Mouse (Mus musculus) myocyte (in vitro differentiated cells): Measurements from ENCODE around the gene Dctpp1. TPM values are rescaled to one million over a fixed set of nuclear protein-coding genes. Genes with fewer than 3 reads are reported as not detected.

Experiments
- H3K27me3 ChIP-seq: one replicate; pipeline ENCODE4 v1.6.1; 2011; ENCODE audit not compliant: control insufficient read depth, insufficient read depth, insufficient read length
- H3K36me3 ChIP-seq: one replicate; pipeline ENCODE4 v1.6.1; 2011; ENCODE audit not compliant: control insufficient read depth, insufficient read depth
- H3K4me2 ChIP-seq: one replicate; pipeline ENCODE4 v1.6.1; 2011; ENCODE audit warnings: low read depth, control low read depth
- H3K4me3 ChIP-seq: one replicate; pipeline ENCODE4 v1.5.1; 2011; ENCODE audit warnings: mild to moderate bottlenecking, control low read depth, moderate library complexity
- H3K79me2 ChIP-seq: one replicate; pipeline ENCODE4 v1.6.1; 2011; ENCODE audit not compliant: control insufficient read depth, insufficient read depth
- H3ac ChIP-seq: one replicate; pipeline ENCODE4 v1.6.1; 2011; ENCODE audit not compliant: control insufficient read depth, insufficient read length
- CEBPB ChIP-seq: IDR thresholded peaks from 2 replicates; pipeline ENCODE4 v1.6.1; 2011; ENCODE audit warnings: mild to moderate bottlenecking, moderate library complexity; ENCODE audit not compliant: poor library complexity, insufficient read depth, severe bottlenecking
- E2F4 ChIP-seq: IDR thresholded peaks from one replicate; pipeline ENCODE4 v1.6.1; 2011; ENCODE audit warnings: mild to moderate bottlenecking, control low read depth, moderate library complexity; ENCODE audit not compliant: insufficient read depth
- MAX ChIP-seq: IDR thresholded peaks from one replicate; pipeline ENCODE4 v1.6.1; 2011; ENCODE audit warnings: low read depth, mild to moderate bottlenecking, control low read depth
- MYOD1 ChIP-seq, 3 experiments: IDR thresholded peaks; one replicate each; pipeline ENCODE4 v1.6.1; 2011; ENCODE audit warnings: control low read depth in 2 of 3, low read depth in 2 of 3, mild to moderate bottlenecking in 2 of 3, moderate library complexity in 1 of 3; ENCODE audit not compliant: insufficient read length in 2 of 3, control insufficient read depth in 1 of 3
- MYOG ChIP-seq, 3 experiments: IDR thresholded peaks; one replicate each; pipeline ENCODE4 v1.6.1; 2011; ENCODE audit warnings: control low read depth in 2 of 3, low read depth in 2 of 3, mild to moderate bottlenecking in 2 of 3; ENCODE audit not compliant: insufficient read length in 2 of 3, control insufficient read depth in 1 of 3, insufficient read depth in 1 of 3
- POLR2A ChIP-seq: IDR thresholded peaks from one replicate; pipeline ENCODE4 v1.6.1; 2011; ENCODE audit warnings: low read depth, mild to moderate bottlenecking, control low read depth, moderate library complexity; ENCODE audit not compliant: insufficient read length
- POLR2AphosphoS2 ChIP-seq: IDR thresholded peaks from one replicate; pipeline ENCODE4 v1.6.1; 2011; ENCODE audit warnings: low read depth, control low read depth; ENCODE audit not compliant: insufficient read length
- REST ChIP-seq: IDR thresholded peaks from one replicate; pipeline ENCODE4 v1.6.1; 2011; ENCODE audit warnings: mild to moderate bottlenecking, control low read depth, moderate library complexity; ENCODE audit not compliant: insufficient read depth, insufficient read length
- SRF ChIP-seq: IDR thresholded peaks from one replicate; pipeline ENCODE4 v1.6.1; 2011; ENCODE audit warnings: low read depth; ENCODE audit not compliant: control insufficient read depth, insufficient read length
- TCF12 ChIP-seq: IDR thresholded peaks from one replicate; pipeline ENCODE4 v1.6.1; 2011; ENCODE audit warnings: mild to moderate bottlenecking, control low read depth; ENCODE audit not compliant: poor library complexity, insufficient read depth, severe bottlenecking
- TCF3 ChIP-seq: IDR thresholded peaks from one replicate; pipeline ENCODE4 v1.6.1; 2011; ENCODE audit warnings: low read depth, control low read depth; ENCODE audit not compliant: insufficient read length
- USF1 ChIP-seq: IDR thresholded peaks from one replicate; pipeline ENCODE4 v1.6.1; 2011; ENCODE audit warnings: low read depth, mild to moderate bottlenecking, control low read depth, moderate library complexity
- polyA plus RNA-seq: library from polyadenylated mRNA; unstranded; fragments of >200 nt; fragmentation: generic; extraction: Trizol; gene quantifications from one replicate; pipeline ENCODE4 v1.2.1, GENCODE M21; 2012; ENCODE audit warnings: missing spikeins

Gene Dctpp1
- polyA plus RNA-seq, 1 experiment: 76.9 TPM

DNA sequence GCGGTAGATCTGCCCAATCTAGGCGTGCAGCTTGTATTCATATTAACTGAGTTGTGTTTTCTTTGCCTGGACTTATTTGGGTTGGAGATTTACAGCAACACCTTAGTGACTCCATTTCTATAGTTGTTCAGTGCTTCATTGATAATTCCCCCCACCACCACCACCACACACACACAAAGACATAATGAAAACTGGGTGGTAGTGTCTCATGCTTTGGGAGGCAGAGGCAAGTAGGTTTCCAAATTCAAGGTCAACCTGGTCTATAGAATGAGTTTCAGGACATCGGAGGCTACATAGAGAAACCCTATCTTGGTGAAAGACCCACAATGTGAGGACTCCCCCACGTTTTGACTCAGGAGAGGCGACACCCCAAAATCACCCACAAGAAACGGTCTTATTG is 35.9 kb downstream of the Dctpp1 start:
- TF ChIP-seq MYOD1 (IDR thresholded peaks at IDR 0.05; ENCODE audit: control insufficient read depth in 1 of 3, insufficient read length in 2 of 3, low read depth in 2 of 3): no peak
- no peak for TF ChIP-seq POLR2A
- no peak for TF ChIP-seq USF1
- no peak for TF ChIP-seq MAX
- Histone ChIP-seq H3K27me3 (no peaks in the 10 kb centered on the region), H3ac (no peak overlapping the region), H3K4me3 (no peak overlapping the region), H3K79me2 (no peaks in the 10 kb centered on the region), H3K36me3 (peaks cover 4% of the 10 kb centered on the region), H3K4me2 (no peak overlapping the region)

- no peak overlapping the region for H3K4me3 ChIP-seq
- H3K79me2 ChIP-seq: no peaks in the 10 kb centered on the region
- no peaks in the 10 kb centered on the region for H3K27me3 ChIP-seq
- H3K36me3 ChIP-seq: no peaks in the 10 kb centered on the region
- H3ac ChIP-seq: no peak overlapping the region
- H3K4me2 ChIP-seq: no peak overlapping the region
- TF ChIP-seq MYOD1 (IDR thresholded peaks at IDR 0.05; ENCODE audit: control insufficient read depth in 1 of 3, insufficient read length in 2 of 3, low read depth in 2 of 3): no peak
These were observed 36.7 kb downstream of the Dctpp1 start for GRCm38 (mm10) chr7:127223515-127224478.

DNA sequence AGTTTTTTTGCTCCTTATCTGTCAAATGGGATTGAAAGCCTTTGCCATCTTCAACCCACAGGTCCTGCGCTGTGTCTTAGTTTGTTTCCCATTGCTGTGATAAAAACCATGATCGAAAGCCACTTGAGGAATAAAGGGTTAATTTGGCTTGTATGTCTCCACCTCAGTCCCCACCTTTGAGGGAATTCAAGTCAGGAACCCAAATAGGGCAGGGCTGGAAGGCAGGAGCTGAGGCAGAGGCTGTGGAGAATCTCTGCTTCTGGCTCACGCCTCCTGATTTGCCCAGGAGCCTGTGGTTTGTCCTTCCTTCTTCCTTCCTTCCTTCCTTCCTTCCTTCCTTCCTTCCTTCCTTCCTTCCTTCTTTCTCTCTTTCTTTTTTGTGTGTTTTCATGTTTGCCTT is 37.4 kb downstream of the Dctpp1 start:
- TF ChIP-seq CEBPB (no peak), MYOG (IDR thresholded peaks at IDR 0.05; ENCODE audit: control insufficient read depth in 1 of 3, insufficient read depth in 1 of 3, insufficient read length in 2 of 3, low read depth in 2 of 3) (no peak), POLR2AphosphoS2 (no peak)
- Histone ChIP-seq H3K27me3 (no peaks in the 10 kb centered on the region), H3K36me3 (no peaks in the 10 kb centered on the region), H3K79me2 (no peaks in the 10 kb centered on the region), H3ac (no peak overlapping the region), H3K4me2 (no peak overlapping the region), H3K4me3 (no peak overlapping the region)

GRCm38 (mm10) chr7:127220440-127220839 is 40.1 kb downstream of the Dctpp1 start:
- H3K4me3 ChIP-seq: no peak overlapping the region
- H3K36me3 ChIP-seq: no peaks in the 10 kb centered on the region
- no peak overlapping the region for H3K4me2 ChIP-seq
- H3K79me2 ChIP-seq: no peaks in the 10 kb centered on the region
- H3K27me3 ChIP-seq: no peaks in the 10 kb centered on the region
- TF ChIP-seq E2F4: no peak
- no peak for TF ChIP-seq MYOG (IDR thresholded peaks at IDR 0.05; ENCODE audit: control insufficient read depth in 1 of 3, insufficient read depth in 1 of 3, insufficient read length in 2 of 3, low read depth in 2 of 3)
- no peak for TF ChIP-seq MYOD1 (IDR thresholded peaks at IDR 0.05; ENCODE audit: control insufficient read depth in 1 of 3, insufficient read length in 2 of 3, low read depth in 2 of 3)
- no peak for TF ChIP-seq POLR2AphosphoS2
- no peak for TF ChIP-seq POLR2A
- no peak for TF ChIP-seq TCF3
- no peak for TF ChIP-seq USF1
- no peak for TF ChIP-seq SRF
- TF ChIP-seq CEBPB: no peak
- TF ChIP-seq MAX: no peak
- TF ChIP-seq REST: no peak
- no peak for TF ChIP-seq TCF12
- H3ac ChIP-seq: no peak overlapping the region

GRCm38 (mm10) chr7:127218670-127219069 is 41.8 kb downstream of the Dctpp1 start:
- Histone ChIP-seq H3K36me3 (no peaks in the 10 kb centered on the region), H3ac (no peak overlapping the region), H3K4me3 (no peak overlapping the region), H3K79me2 (no peaks in the 10 kb centered on the region), H3K27me3 (no peaks in the 10 kb centered on the region), H3K4me2 (no peak overlapping the region)
- TF ChIP-seq SRF (no peak), POLR2AphosphoS2 (no peak), MAX (no peak), MYOG (IDR thresholded peaks at IDR 0.05; ENCODE audit: control insufficient read depth in 1 of 3, insufficient read depth in 1 of 3, insufficient read length in 2 of 3, low read depth in 2 of 3) (no peak), TCF3 (no peak), REST (no peak), USF1 (no peak), MYOD1 (IDR thresholded peaks at IDR 0.05; ENCODE audit: control insufficient read depth in 1 of 3, insufficient read length in 2 of 3, low read depth in 2 of 3) (no peak), TCF12 (no peak), CEBPB (no peak), E2F4 (no peak), POLR2A (no peak)
